Mouse (Mus musculus): Measurements from ENCODE around the gene Wdr95.

DNA sequence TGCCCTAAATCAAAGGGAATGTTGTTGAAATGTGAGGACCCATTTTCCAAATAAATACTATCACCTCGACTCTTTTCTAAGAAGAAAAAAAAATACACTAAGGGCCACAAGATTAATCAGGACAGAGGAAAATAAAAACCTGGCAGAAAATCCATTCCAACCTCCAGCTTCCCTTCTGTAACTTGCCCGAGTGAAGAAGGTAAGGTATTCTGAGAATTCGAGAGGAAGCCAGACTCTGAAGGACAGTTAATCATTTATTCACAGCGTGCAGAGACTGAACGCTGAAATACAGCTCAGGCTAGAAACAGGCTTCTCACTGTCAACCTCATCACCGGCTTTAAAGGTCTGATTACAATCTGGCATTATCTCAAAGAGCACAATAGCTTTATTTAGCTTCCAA is 94.2 kb downstream of the Wdr95 start:
- TF ChIP-seq POLR2A (IDR thresholded peaks at IDR 0.05; ENCODE audit: borderline replicate concordance, control insufficient read depth, low read depth, low read length) (no peak), CTCF (IDR thresholded peaks at IDR 0.05; ENCODE audit: control insufficient read depth, insufficient read depth, low read length) (no peak)

Data from bone marrow, adult 2 months (tissue).